Mouse (Mus musculus): Measurements from ENCODE around the gene Ppp2r1a.

Ppp2r1a gene

GRCm38 (mm10) chr17:20944985-20945891 lies at the start of gene Ppp2r1a:
Ppp2r1a (plus strand) TSS chr17:20945311.
- DNase-seq (ENCODE audit: low read depth, low spot score), result peak; percentile 100

- DNase-seq (ENCODE audit: low read depth, low spot score), result no peak
Measured at GRCm38 (mm10) chr17:20904991-20905390, 40.1 kb upstream of the Ppp2r1a start, which contains the start of gene Vmn1r231. Vmn1r231 (minus strand) TSS chr17:20905091.

GRCm38 (mm10) chr17:20919614-20920013 lies 25.5 kb upstream of the Ppp2r1a start, which contains the start of gene Vmn1r232:
Vmn1r232 (minus strand) TSS chr17:20919714.
- no peak for DNase-seq (ENCODE audit: low read depth, low spot score)

GRCm38 (mm10) chr17:20944226-20944625 lies 885 bp upstream of the Ppp2r1a start:
- DNase-seq (ENCODE audit: low read depth, low spot score), result no peak

GRCm38 (mm10) chr17:20946026-20946565 lies 985 bp downstream of the Ppp2r1a start:
- DNase-seq (ENCODE audit: low read depth, low spot score), result no peak

- DNase-seq (ENCODE audit: low read depth, low spot score), result no peak
Measured at GRCm38 (mm10) chr17:20946636-20947035, 1.5 kb downstream of the Ppp2r1a start.

GRCm38 (mm10) chr17:20960386-20960785 lies 15.3 kb downstream of the Ppp2r1a start:
- no peak for DNase-seq (ENCODE audit: low read depth, low spot score)

- no peak for DNase-seq (ENCODE audit: low read depth, low spot score)
Measured at GRCm38 (mm10) chr17:20965421-20965820, 20.3 kb downstream of the Ppp2r1a start.

GRCm38 (mm10) chr17:20966681-20967080 lies 21.6 kb downstream of the Ppp2r1a start:
- DNase-seq (ENCODE audit: low read depth, low spot score), result no peak

- no peak for DNase-seq (ENCODE audit: low read depth, low spot score)
Measured at GRCm38 (mm10) chr17:20993716-20994115, 48.6 kb downstream of the Ppp2r1a start.

GRCm38 (mm10) chr17:20996364-20996763 lies 51.3 kb downstream of the Ppp2r1a start, which contains the start of gene Vmn1r233:
Vmn1r233 (minus strand) TSS chr17:20996464.
- DNase-seq (ENCODE audit: low read depth, low spot score), result no peak

GRCm38 (mm10) chr17:21008382-21009331 lies 63.5 kb downstream of the Ppp2r1a start, which contains the start of gene Zfp160:
Zfp160 (plus strand) TSS chr17:21008903.
- peak; percentile 70 for DNase-seq (ENCODE audit: low read depth, low spot score)

GRCm38 (mm10) chr17:21009726-21010125 lies 64.6 kb downstream of the Ppp2r1a start:
- DNase-seq (ENCODE audit: low read depth, low spot score), result no peak

Measured in skeletal muscle tissue, adult 2 months (tissue).